Mouse (Mus musculus) erythroblast, embryonic 14.5 days (primary cell): ENCODE data around the gene Sulf2. TPM values are rescaled to one million over a fixed set of nuclear protein-coding genes. Genes with fewer than 3 reads are reported as not detected.

Experiments used
- H3K27me3 ChIP-seq: 2 replicates; pipeline ENCODE4 v1.6.1; 2012; ENCODE audit warnings: inconsistent platforms; ENCODE audit not compliant: control insufficient read depth
- H3K36me3 ChIP-seq: 2 replicates; pipeline ENCODE4 v1.6.1; 2012; ENCODE audit warnings: mild to moderate bottlenecking, inconsistent platforms; ENCODE audit not compliant: control insufficient read depth
- H3K4me1 ChIP-seq: 2 replicates; pipeline ENCODE4 v1.6.1; 2012; ENCODE audit warnings: inconsistent platforms; ENCODE audit not compliant: control insufficient read depth
- H3K4me3 ChIP-seq: replicated peaks from 2 replicates; pipeline ENCODE3; 2012; ENCODE audit warnings: moderate library complexity, mild to moderate bottlenecking, inconsistent platforms
- H3K9me3 ChIP-seq: 2 replicates; pipeline ENCODE4 v1.6.1; 2012; ENCODE audit warnings: low read length, inconsistent platforms, mixed read lengths; ENCODE audit not compliant: control insufficient read depth
- GATA1 ChIP-seq: IDR thresholded peaks from 2 replicates; pipeline ENCODE4 v1.6.1; 2012; ENCODE audit warnings: low read length, inconsistent platforms, mixed read lengths
- TAL1 ChIP-seq: IDR thresholded peaks from 3 replicates; pipeline ENCODE4 v1.6.1; 2012; ENCODE audit warnings: low read length, inconsistent platforms, mixed read lengths
- polyA plus RNA-seq: library from polyadenylated mRNA; stranded (reverse); fragments of >175 nt; gene quantifications from 2 replicates; pipeline ENCODE4 v1.2.3, GENCODE M21; 2012

The Sulf2 gene
- polyA plus RNA-seq, 1 experiment: 0.01 TPM

DNA sequence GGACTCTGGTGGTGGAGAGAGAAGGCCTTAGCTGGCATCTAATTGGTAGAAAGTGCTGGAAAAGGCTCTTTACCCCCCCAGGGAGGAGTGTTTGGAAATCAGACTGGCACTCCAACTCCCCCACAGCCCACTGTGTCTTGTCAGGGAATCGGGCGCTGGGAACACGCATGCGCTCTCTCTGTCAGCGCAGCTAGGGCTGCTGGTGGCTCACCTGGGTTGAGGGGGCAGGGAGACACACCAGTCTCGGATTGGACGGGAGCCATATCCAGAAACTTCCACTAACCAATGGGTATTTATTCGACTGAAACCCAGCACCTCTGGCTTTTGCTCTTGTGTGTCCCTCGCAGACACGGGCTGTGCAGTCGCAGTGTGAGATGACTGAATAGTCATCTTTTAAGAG, 42.5 kb downstream of the Sulf2 start:
- TF ChIP-seq TAL1: no peak
- no peak for TF ChIP-seq GATA1
- Histone ChIP-seq H3K9me3 (no peaks in the 10 kb centered on the region), H3K4me1 (no peaks in the 10 kb centered on the region)

DNA sequence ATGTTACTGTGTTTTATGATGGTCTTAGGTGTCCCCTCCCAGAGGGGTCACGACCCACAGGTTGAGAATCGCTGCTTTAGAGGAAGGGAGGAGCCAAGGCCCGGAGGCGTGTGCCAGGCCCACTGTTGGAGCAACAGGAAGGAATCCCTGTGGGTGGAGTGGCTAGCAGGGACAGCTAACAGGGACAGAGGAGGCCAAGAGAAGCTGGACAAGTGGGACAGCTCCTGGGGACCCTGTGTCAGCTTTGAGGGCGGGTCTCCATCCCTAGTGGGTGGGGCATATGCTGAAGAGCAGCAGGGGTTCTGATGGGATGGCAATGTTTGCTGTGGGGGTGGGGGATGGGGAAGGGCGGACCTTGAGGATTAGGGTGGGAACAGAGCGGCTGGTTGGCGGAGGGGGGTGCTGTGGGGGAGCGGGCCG, 43.6 kb downstream of the Sulf2 start:
- Histone ChIP-seq H3K4me1 (no peaks in the 10 kb centered on the region), H3K9me3 (no peaks in the 10 kb centered on the region), H3K27me3 (no peaks in the 10 kb centered on the region), H3K36me3 (no peaks in the 10 kb centered on the region), H3K4me3 (no peak overlapping the region)
- no peak for TF ChIP-seq GATA1

More for the DNA sequence above, 42.5 kb downstream of the Sulf2 start:
- Histone ChIP-seq H3K27me3 (no peaks in the 10 kb centered on the region), H3K36me3 (no peaks in the 10 kb centered on the region), H3K4me3 (no peak overlapping the region)

DNA sequence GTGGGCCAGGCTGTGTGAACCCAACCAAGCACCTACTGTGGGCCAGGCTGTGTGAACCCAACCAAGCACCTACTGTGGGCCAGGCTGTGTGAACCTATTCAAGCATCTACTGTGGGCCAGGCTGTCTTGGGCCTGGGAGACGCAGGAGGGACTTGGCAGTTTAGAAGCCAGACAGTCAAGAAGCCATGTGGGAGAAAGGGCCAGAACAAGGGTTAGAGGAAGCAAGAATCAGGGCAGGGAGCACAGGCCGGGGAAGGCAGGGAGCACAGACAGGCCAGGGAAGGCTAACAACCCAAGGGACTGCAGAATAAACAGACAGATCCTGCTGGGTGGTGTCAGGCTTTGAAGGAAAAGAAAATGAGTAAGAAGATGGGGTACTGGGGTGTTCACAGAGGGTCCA, 44.2 kb downstream of the Sulf2 start:
- Histone ChIP-seq H3K27me3 (no peaks in the 10 kb centered on the region), H3K4me3 (no peak overlapping the region), H3K9me3 (no peaks in the 10 kb centered on the region), H3K4me1 (no peaks in the 10 kb centered on the region), H3K36me3 (no peaks in the 10 kb centered on the region)
- TF ChIP-seq TAL1 (no peak), GATA1 (no peak)

DNA sequence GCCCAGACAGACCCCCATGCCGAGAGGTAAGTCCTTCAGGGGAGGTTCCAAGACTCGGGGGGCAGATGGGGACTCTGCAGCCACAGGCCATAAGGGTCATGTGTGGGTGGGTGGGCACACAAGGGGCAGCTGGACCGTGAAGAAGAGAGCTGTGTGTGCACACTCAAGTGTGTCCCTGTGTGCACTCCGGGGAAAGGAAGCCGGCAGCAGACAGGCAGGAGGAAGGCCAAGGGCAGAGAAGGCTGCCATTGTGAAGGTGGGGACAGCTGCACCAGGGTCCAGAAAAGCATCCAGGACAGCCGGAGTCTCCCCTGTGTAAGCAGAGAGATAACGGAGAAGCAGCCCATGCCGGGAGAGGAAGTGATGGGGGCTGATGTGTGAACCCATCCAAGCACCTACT, 44.7 kb downstream of the Sulf2 start:
- Histone ChIP-seq H3K36me3 (no peaks in the 10 kb centered on the region), H3K4me1 (no peaks in the 10 kb centered on the region), H3K27me3 (no peaks in the 10 kb centered on the region), H3K9me3 (no peaks in the 10 kb centered on the region), H3K4me3 (no peak overlapping the region)
- no peak for TF ChIP-seq TAL1

DNA sequence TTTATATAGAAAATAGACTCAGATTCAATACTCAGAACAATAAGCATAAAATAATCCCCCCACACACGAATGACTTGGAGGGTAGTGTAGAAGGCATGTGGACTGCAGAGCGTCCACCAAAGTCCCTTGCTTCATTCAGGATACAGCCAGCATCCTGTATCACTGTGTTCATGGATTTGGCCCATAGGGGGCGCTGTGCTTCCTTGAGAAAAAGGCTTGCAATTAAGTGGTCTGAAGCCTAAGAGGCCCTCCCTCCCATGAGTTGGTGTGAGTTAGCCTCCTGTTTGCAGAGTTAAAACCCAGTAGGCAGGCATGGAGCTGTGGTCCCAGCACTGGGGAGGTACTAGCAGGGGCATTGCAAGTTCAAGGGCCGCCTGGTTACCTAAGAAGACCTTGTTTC, 47.1 kb downstream of the Sulf2 start:
- Histone ChIP-seq H3K4me3 (no peak overlapping the region), H3K4me1 (no peaks in the 10 kb centered on the region), H3K36me3 (no peaks in the 10 kb centered on the region), H3K27me3 (no peaks in the 10 kb centered on the region), H3K9me3 (no peaks in the 10 kb centered on the region)
- TF ChIP-seq TAL1 (no peak), GATA1 (no peak)

DNA sequence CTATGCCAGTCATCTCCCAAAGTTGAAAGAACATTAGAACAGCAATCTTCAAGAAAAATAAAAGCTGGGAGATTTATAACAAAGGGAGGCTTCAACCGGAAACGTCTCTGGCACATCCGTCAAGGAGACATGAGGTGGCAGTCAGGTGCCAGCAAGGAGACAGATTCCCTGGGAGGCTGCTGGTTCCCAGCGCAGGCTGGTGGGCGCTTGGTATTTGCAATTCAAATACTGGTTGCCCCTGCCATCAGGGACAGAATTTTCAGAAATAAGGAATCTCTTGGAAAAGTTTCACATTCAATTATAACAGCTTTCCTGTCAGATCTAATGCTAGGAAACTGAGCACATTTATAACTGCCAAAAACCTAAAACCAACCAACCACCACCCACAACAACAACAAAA, 47.6 kb downstream of the Sulf2 start:
- TF ChIP-seq TAL1: no peak
- TF ChIP-seq GATA1: no peak
- H3K4me3 ChIP-seq: no peak overlapping the region
- no peaks in the 10 kb centered on the region for H3K36me3 ChIP-seq
- no peaks in the 10 kb centered on the region for H3K4me1 ChIP-seq
- no peaks in the 10 kb centered on the region for H3K9me3 ChIP-seq
- H3K27me3 ChIP-seq: no peaks in the 10 kb centered on the region

DNA sequence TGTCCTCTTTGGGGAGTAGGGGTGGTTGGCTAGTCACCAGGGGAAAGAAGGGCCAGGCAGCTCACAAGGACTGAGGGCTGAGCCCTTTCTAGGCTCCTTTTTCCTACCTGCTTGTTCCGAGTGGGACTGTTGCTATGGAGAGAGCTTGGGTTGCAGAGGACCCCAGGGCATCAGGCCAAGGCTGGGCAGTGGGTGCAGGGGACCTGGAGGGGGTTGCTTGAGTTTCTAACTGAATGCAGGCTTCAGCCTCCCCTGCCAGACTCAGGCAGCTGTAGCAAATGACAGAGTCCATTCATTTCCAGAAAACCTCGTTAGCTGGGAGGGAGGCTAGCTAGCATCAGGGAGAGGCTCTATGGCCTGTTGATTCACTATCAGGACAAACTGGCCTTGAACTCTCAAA, 48.8 kb downstream of the Sulf2 start:
- no peak overlapping the region for H3K4me3 ChIP-seq
- no peaks in the 10 kb centered on the region for H3K36me3 ChIP-seq
- H3K9me3 ChIP-seq: no peaks in the 10 kb centered on the region
- TF ChIP-seq GATA1 (no peak), TAL1 (no peak)
- no peaks in the 10 kb centered on the region for H3K4me1 ChIP-seq
- H3K27me3 ChIP-seq: no peaks in the 10 kb centered on the region

DNA sequence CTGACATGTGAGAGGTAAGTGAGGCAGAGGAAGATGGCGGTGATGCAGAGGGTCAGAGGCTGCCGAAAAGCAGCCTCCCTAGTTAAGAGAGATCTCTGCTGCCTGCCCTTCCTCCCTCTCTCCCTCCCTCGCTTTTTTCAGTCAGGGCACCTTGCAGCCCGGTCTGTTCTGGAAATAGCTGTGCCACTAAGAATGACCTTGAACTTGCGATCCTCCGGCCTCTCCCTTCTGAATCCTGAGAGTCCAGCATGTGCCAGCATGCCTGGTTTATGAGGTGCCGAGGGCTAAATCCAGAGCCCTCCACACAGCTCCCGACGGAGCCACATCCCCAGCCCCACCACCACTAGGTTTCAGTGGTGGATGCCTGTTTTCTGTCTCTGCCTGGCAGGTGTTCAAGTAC, 49.6 kb downstream of the Sulf2 start:
- Histone ChIP-seq H3K36me3 (no peaks in the 10 kb centered on the region), H3K9me3 (no peaks in the 10 kb centered on the region), H3K4me3 (no peak overlapping the region), H3K4me1 (no peaks in the 10 kb centered on the region), H3K27me3 (no peaks in the 10 kb centered on the region)
- no peak for TF ChIP-seq GATA1
- TF ChIP-seq TAL1: no peak

DNA sequence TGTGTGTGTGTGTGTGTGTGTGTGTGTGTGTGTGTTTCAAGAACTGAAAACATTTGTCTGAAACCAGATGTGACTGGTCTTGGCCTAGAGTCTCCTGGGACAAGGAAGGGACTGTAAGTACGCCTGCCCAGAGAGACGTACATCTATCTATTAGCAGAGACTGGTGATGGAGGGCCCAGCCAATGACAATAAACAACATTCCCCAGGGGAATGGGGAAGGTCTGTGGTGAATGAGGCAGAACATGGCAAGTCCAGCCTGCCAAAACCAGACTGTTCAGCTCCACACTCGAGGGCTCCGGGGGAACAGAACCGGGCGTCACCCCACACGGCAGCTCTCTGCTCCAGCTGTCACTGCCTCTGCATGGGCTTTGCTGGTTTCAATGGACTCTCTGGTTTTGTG, 52.6 kb downstream of the Sulf2 start:
- no peaks in the 10 kb centered on the region for H3K36me3 ChIP-seq
- H3K4me1 ChIP-seq: no peaks in the 10 kb centered on the region
- no peaks in the 10 kb centered on the region for H3K9me3 ChIP-seq
- TF ChIP-seq GATA1: no peak
- TF ChIP-seq TAL1: no peak
- H3K27me3 ChIP-seq: no peaks in the 10 kb centered on the region
- no peak overlapping the region for H3K4me3 ChIP-seq
